Mouse (Mus musculus) kidney, adult 2 months (tissue): Measurements from ENCODE around the gene Prrxl1.

ENCODE experiments used
- CTCF ChIP-seq: fragments of 200-500 bp; conservative IDR thresholded peaks from 2 replicates; pipeline ENCODE4 v1.5.1; 2011; ENCODE audit warnings: low read depth, mild to moderate bottlenecking, control low read depth, low read length, moderate library complexity, mixed read lengths; ENCODE audit not compliant: insufficient read depth, insufficient read length
- POLR2A ChIP-seq: fragments of 200-500 bp; IDR thresholded peaks from one replicate; pipeline ENCODE4 v1.6.1; 2011; ENCODE audit warnings: low read depth, low read length, control low read depth

DNA sequence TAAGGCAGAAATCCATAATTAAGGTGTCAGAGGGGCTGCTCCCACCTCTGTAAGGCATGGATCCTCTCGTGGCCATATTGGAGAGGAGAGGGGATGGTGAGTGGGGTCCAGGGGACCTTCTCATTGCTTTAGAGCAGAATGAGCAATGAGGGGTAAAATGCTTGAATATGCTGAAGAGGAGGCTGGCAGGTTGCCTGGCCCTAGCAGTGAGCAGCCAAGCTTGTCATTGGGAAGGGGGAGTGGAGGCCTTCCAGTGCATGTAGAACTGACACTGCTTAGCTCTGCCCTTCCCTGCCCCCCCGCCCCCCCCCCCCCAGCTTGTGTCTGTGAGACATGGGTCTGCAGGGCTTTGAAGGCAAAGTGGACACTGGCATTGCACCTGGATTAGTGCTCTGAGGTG, 28.1 kb downstream of the Prrxl1 start:
- no peak for TF ChIP-seq POLR2A
- no peak for TF ChIP-seq CTCF
